Mouse (Mus musculus): Measurements from ENCODE around the gene Kcnma1. TPM values are rescaled to one million over a fixed set of nuclear protein-coding genes. Genes with fewer than 3 reads are reported as not detected.

The Kcnma1 gene
- polyA plus RNA-seq, 1 experiment: 0.26 TPM

- TF ChIP-seq TCF3 (IDR thresholded peaks at IDR 0.05; ENCODE audit: insufficient read length, low read depth) (no peak), POLR2A (IDR thresholded peaks at IDR 0.05; ENCODE audit: insufficient read length, low read depth) (no peak), SRF (IDR thresholded peaks at IDR 0.05; ENCODE audit: control insufficient read depth, insufficient read length, low read depth) (no peak), POLR2AphosphoS2 (IDR thresholded peaks at IDR 0.05; ENCODE audit: insufficient read length, low read depth) (no peak), USF1 (IDR thresholded peaks at IDR 0.05; ENCODE audit: low read depth) (no peak), MYOD1 (IDR thresholded peaks at IDR 0.05; ENCODE audit: control insufficient read depth in 1 of 3, insufficient read length in 2 of 3, low read depth in 2 of 3) (no peak)
- Histone ChIP-seq H3K36me3 (ENCODE audit: control insufficient read depth, insufficient read depth) (no peaks in the 10 kb centered on the region), H3K79me2 (ENCODE audit: control insufficient read depth, insufficient read depth) (no peaks in the 10 kb centered on the region), H3K27me3 (ENCODE audit: control insufficient read depth, insufficient read depth, insufficient read length) (peaks cover 15% of the 10 kb centered on the region), H3ac (ENCODE audit: control insufficient read depth, insufficient read length) (no peak overlapping the region), H3K4me2 (ENCODE audit: low read depth) (no peak overlapping the region), H3K4me3 (no peak overlapping the region)
These were observed 114.8 kb downstream of the Kcnma1 start for GRCm38 (mm10) chr14:23899462-23899861.

DNA sequence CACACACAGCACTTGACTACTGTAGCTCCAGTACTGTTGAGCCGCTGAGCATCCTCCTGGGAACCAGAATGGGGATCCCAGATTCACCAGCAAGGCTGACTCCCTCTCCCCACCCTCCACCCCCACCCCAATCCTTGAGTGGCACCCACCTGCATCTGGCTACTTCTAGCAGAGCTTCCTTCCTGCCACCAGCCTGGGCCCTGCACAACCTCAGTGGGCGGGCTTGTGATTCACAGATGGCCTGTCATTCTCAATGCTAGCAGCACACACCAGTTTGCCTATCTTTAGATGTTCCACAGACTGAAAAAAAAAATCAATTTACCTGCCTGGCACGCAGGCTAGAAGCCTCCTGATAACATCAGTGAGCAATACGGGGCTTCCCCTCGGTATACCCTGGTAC is 116.5 kb downstream of the Kcnma1 start:
- no peak overlapping the region for H3K4me3 ChIP-seq
- H3K36me3 ChIP-seq (ENCODE audit: control insufficient read depth, insufficient read depth): no peaks in the 10 kb centered on the region
- TF ChIP-seq POLR2A (IDR thresholded peaks at IDR 0.05; ENCODE audit: insufficient read length, low read depth) (no peak), SRF (IDR thresholded peaks at IDR 0.05; ENCODE audit: control insufficient read depth, insufficient read length, low read depth) (no peak), REST (IDR thresholded peaks at IDR 0.05; ENCODE audit: insufficient read depth, insufficient read length) (no peak), MAX (IDR thresholded peaks at IDR 0.05; ENCODE audit: low read depth) (no peak), TCF12 (IDR thresholded peaks at IDR 0.05; ENCODE audit: insufficient read depth, poor library complexity, severe bottlenecking) (no peak), USF1 (IDR thresholded peaks at IDR 0.05; ENCODE audit: low read depth) (no peak), E2F4 (IDR thresholded peaks at IDR 0.05; ENCODE audit: insufficient read depth) (no peak), CEBPB (IDR thresholded peaks at IDR 0.05; ENCODE audit: insufficient read depth, poor library complexity, severe bottlenecking) (no peak)
- H3K79me2 ChIP-seq (ENCODE audit: control insufficient read depth, insufficient read depth): no peaks in the 10 kb centered on the region
- no peak overlapping the region for H3ac ChIP-seq (ENCODE audit: control insufficient read depth, insufficient read length)
- H3K27me3 ChIP-seq (ENCODE audit: control insufficient read depth, insufficient read depth, insufficient read length): peaks cover 13% of the 10 kb centered on the region
- H3K4me2 ChIP-seq (ENCODE audit: low read depth): no peak overlapping the region

GRCm38 (mm10) chr14:23896036-23896435 is 118.3 kb downstream of the Kcnma1 start:
- no peak for TF ChIP-seq REST (IDR thresholded peaks at IDR 0.05; ENCODE audit: insufficient read depth, insufficient read length)
- no peak for TF ChIP-seq TCF3 (IDR thresholded peaks at IDR 0.05; ENCODE audit: insufficient read length, low read depth)
- TF ChIP-seq MAX (IDR thresholded peaks at IDR 0.05; ENCODE audit: low read depth): no peak
- TF ChIP-seq POLR2A (IDR thresholded peaks at IDR 0.05; ENCODE audit: insufficient read length, low read depth): no peak
- TF ChIP-seq E2F4 (IDR thresholded peaks at IDR 0.05; ENCODE audit: insufficient read depth): no peak
- TF ChIP-seq MYOD1 (IDR thresholded peaks at IDR 0.05; ENCODE audit: control insufficient read depth in 1 of 3, insufficient read length in 2 of 3, low read depth in 2 of 3): no peak
- TF ChIP-seq MYOG (IDR thresholded peaks at IDR 0.05; ENCODE audit: control insufficient read depth in 1 of 3, insufficient read depth in 1 of 3, insufficient read length in 2 of 3, low read depth in 2 of 3): no peak
- no peak for TF ChIP-seq SRF (IDR thresholded peaks at IDR 0.05; ENCODE audit: control insufficient read depth, insufficient read length, low read depth)
- TF ChIP-seq USF1 (IDR thresholded peaks at IDR 0.05; ENCODE audit: low read depth): no peak
- no peak for TF ChIP-seq TCF12 (IDR thresholded peaks at IDR 0.05; ENCODE audit: insufficient read depth, poor library complexity, severe bottlenecking)
- no peak for TF ChIP-seq CEBPB (IDR thresholded peaks at IDR 0.05; ENCODE audit: insufficient read depth, poor library complexity, severe bottlenecking)

DNA sequence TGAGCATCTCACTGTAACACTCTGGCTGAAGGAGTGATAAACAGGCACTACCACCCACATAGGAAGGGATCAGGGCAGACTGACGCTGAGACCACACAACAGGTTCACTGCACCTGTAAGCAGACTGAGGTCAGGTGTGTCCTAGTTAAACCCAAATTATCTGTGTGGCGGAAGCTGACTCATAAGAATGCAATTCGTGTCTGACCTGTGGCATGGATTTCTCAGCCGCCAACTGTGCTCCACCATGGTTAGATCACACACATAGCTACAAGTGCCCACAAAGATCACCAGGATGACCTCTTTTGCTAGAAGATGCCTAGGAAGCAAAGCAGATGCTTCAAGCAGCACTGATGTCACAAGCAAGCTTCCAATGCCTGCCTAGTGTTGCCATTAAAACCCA is 128.2 kb downstream of the Kcnma1 start:
- TF ChIP-seq E2F4 (IDR thresholded peaks at IDR 0.05; ENCODE audit: insufficient read depth) (no peak), MAX (IDR thresholded peaks at IDR 0.05; ENCODE audit: low read depth) (no peak), SRF (IDR thresholded peaks at IDR 0.05; ENCODE audit: control insufficient read depth, insufficient read length, low read depth) (no peak), USF1 (IDR thresholded peaks at IDR 0.05; ENCODE audit: low read depth) (no peak), MYOG (IDR thresholded peaks at IDR 0.05; ENCODE audit: control insufficient read depth in 1 of 3, insufficient read depth in 1 of 3, insufficient read length in 2 of 3, low read depth in 2 of 3) (no peak), REST (IDR thresholded peaks at IDR 0.05; ENCODE audit: insufficient read depth, insufficient read length) (no peak), TCF3 (IDR thresholded peaks at IDR 0.05; ENCODE audit: insufficient read length, low read depth) (no peak), MYOD1 (IDR thresholded peaks at IDR 0.05; ENCODE audit: control insufficient read depth in 1 of 3, insufficient read length in 2 of 3, low read depth in 2 of 3) (no peak), CEBPB (IDR thresholded peaks at IDR 0.05; ENCODE audit: insufficient read depth, poor library complexity, severe bottlenecking) (no peak), POLR2A (IDR thresholded peaks at IDR 0.05; ENCODE audit: insufficient read length, low read depth) (no peak), POLR2AphosphoS2 (IDR thresholded peaks at IDR 0.05; ENCODE audit: insufficient read length, low read depth) (no peak), TCF12 (IDR thresholded peaks at IDR 0.05; ENCODE audit: insufficient read depth, poor library complexity, severe bottlenecking) (no peak)
- Histone ChIP-seq H3K4me2 (ENCODE audit: low read depth) (no peak overlapping the region), H3K79me2 (ENCODE audit: control insufficient read depth, insufficient read depth) (no peaks in the 10 kb centered on the region), H3K27me3 (ENCODE audit: control insufficient read depth, insufficient read depth, insufficient read length) (no peaks in the 10 kb centered on the region), H3K36me3 (ENCODE audit: control insufficient read depth, insufficient read depth) (no peaks in the 10 kb centered on the region), H3ac (ENCODE audit: control insufficient read depth, insufficient read length) (no peak overlapping the region), H3K4me3 (no peak overlapping the region)

More at GRCm38 (mm10) chr14:23896036-23896435, 118.3 kb downstream of the Kcnma1 start:
- Histone ChIP-seq H3K4me2 (ENCODE audit: low read depth) (no peak overlapping the region), H3ac (ENCODE audit: control insufficient read depth, insufficient read length) (no peak overlapping the region), H3K36me3 (ENCODE audit: control insufficient read depth, insufficient read depth) (no peaks in the 10 kb centered on the region), H3K4me3 (no peak overlapping the region), H3K27me3 (ENCODE audit: control insufficient read depth, insufficient read depth, insufficient read length) (peaks cover 9% of the 10 kb centered on the region), H3K79me2 (ENCODE audit: control insufficient read depth, insufficient read depth) (no peaks in the 10 kb centered on the region)

DNA sequence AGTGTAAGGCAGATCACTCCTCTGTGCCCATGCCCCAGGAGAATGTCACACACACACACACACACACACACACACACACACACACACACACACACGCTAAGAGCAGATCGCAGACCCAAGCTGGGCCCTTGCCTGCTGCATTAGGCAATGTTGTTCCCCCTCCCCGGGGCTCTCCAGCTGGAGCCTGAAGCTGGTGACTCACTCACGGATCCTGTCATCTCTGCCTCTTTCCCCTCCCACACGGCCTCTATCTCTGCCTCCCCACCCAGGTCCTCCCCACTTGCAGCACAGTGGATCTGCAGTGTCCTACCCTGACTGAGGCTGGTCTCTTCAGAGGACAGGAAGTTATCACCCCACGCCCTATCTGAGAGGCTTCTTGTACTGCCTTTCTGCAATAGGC is 128.8 kb downstream of the Kcnma1 start:
- Histone ChIP-seq H3K4me3 (no peak overlapping the region), H3K79me2 (ENCODE audit: control insufficient read depth, insufficient read depth) (no peaks in the 10 kb centered on the region), H3K27me3 (ENCODE audit: control insufficient read depth, insufficient read depth, insufficient read length) (no peaks in the 10 kb centered on the region), H3K36me3 (ENCODE audit: control insufficient read depth, insufficient read depth) (no peaks in the 10 kb centered on the region), H3ac (ENCODE audit: control insufficient read depth, insufficient read length) (no peak overlapping the region), H3K4me2 (ENCODE audit: low read depth) (no peak overlapping the region)
- TF ChIP-seq POLR2AphosphoS2 (IDR thresholded peaks at IDR 0.05; ENCODE audit: insufficient read length, low read depth): no peak
- TF ChIP-seq CEBPB (IDR thresholded peaks at IDR 0.05; ENCODE audit: insufficient read depth, poor library complexity, severe bottlenecking): 0 out of 2 replicates have a peak, but pooled peaks have one; percentile 4
- no peak for TF ChIP-seq E2F4 (IDR thresholded peaks at IDR 0.05; ENCODE audit: insufficient read depth)
